Mouse (Mus musculus): Measurements from ENCODE around the gene Fpr1.

DNA sequence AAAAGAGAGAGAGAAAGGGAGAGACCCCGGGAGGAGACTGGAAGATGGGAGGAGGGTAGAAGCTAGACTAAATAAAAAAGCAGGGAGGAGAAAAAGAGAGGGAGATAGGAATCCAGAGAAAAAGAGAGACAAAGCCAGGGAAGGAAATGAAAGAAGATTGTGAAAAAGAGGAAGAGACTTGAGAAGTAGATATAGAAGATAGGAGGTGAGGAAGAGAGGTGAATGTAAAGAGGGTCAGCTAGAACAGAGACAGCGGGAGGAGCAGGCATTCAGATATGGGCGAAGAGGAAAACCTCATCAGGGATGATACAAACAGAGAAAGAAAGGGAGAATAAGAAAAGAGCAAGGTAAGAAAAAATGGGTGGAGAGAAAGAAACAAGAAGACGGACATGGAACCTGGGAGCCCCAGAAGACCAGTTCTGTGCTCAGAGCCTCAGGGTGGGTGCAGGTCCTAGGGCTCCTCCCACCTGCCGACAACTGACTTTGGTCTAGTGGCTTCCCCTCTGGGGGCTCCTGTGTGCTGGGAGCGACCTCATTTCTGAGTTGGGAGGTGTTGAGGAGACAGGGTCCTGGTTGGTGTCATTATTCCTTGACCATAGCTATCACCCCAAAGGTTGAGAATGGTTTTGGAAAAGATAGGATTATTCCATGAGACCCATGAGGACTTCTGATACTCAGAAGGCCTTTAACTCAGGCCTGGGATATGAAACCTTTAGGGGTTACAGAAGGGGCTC lies 54.5 kb downstream of the Fpr1 start:
- TF ChIP-seq MAFK (IDR thresholded peaks at IDR 0.05; ENCODE audit: insufficient read depth, low read depth, low read length): no peak
- no peak for TF ChIP-seq CHD2 (IDR thresholded peaks at IDR 0.05; ENCODE audit: low read depth, low read length)
- TF ChIP-seq HCFC1 (IDR thresholded peaks at IDR 0.05; ENCODE audit: borderline replicate concordance, insufficient read depth, low read length): no peak
- no peak for TF ChIP-seq ZNF384 (IDR thresholded peaks at IDR 0.05; ENCODE audit: low read depth, low read length)
